Mouse (Mus musculus) stomach, postnatal 0 days (tissue): Measurements from ENCODE around the gene Hap1.

Source experiments
- CTCF ChIP-seq: IDR thresholded peaks from 2 replicates; pipeline ENCODE4 v1.5.1; 2016; ENCODE audit warnings: antibody characterized with exemption, low read depth, mild to moderate bottlenecking, moderate library complexity
- EP300 ChIP-seq: optimal IDR thresholded peaks from 2 replicates; pipeline ENCODE3; 2016; ENCODE audit warnings: antibody characterized with exemption

- TF ChIP-seq CTCF = no peak
- TF ChIP-seq EP300 = no peak
These were observed 38.6 kb upstream of the Hap1 start for GRCm38 (mm10) chr11:100394353-100395074.
